Mouse (Mus musculus) heart, embryonic 10.5 days (tissue): ENCODE data around the gene Mink1. TPM values are rescaled to one million over a fixed set of nuclear protein-coding genes. Genes with fewer than 3 reads are reported as not detected.
"Not testable (repeated sequence)": the region's sequence is repeated elsewhere in the genome, so short reads cannot be mapped to it uniquely, and the experiment has no call there.

Experiments
- DNase-seq: peaks from one replicate; pipeline ENCODE4 v3.0.0-alpha.2; 2017; ENCODE audit warnings: low spot score
- H3K27ac ChIP-seq: fragments of 300-500 bp; sonication (generic); 2 replicates; pipeline ENCODE4 v1.5.1; 2016; ENCODE audit warnings: mild to moderate bottlenecking
- H3K27me3 ChIP-seq: fragments of 300-500 bp; sonication (generic); 2 replicates; pipeline ENCODE4 v1.6.1; 2016; ENCODE audit warnings: mild to moderate bottlenecking; ENCODE audit not compliant: poor library complexity, insufficient read depth, severe bottlenecking
- H3K36me3 ChIP-seq: fragments of 300-500 bp; sonication (generic); 2 replicates; pipeline ENCODE4 v1.6.1; 2016; ENCODE audit warnings: mild to moderate bottlenecking, moderate library complexity
- H3K4me1 ChIP-seq: fragments of 300-500 bp; sonication (generic); 2 replicates; pipeline ENCODE4 v1.6.1; 2016; ENCODE audit warnings: mild to moderate bottlenecking
- H3K4me3 ChIP-seq: fragments of 300-500 bp; sonication (generic); 2 replicates; pipeline ENCODE4 v1.5.1; 2016; ENCODE audit warnings: mild to moderate bottlenecking, moderate library complexity
- H3K9me3 ChIP-seq: fragments of 300-500 bp; sonication (generic); 2 replicates; pipeline ENCODE4 v1.6.1; 2016; ENCODE audit warnings: mild to moderate bottlenecking, moderate library complexity
- WGBS: fragments of 180-500 bp; shearing (Covaris S2); methylation state at CpG from one replicate; pipeline ENCODE4 v1.1.7; 2016; 5-methylcytosine and 5-hydroxymethylcytosine counted together
- polyA plus RNA-seq: library from polyadenylated mRNA; unstranded; fragments of >200 nt; fragmentation: Nextera tagmentation; extraction: Ambion mirVana; gene quantifications from 2 replicates; pipeline ENCODE4 v1.2.1, GENCODE M21; 2016

Mink1 gene
- 12.6 and 14.9 TPM in 2 replicates for polyA plus RNA-seq

- Histone ChIP-seq H3K4me3 (peak within 1 kb of the TSS; percentile 82), H3K4me1 (peaks cover 31% of the 10 kb centered on the region), H3K27me3 (no peaks in the 10 kb centered on the region), H3K27ac (peak within 1 kb of the TSS; percentile 93), H3K9me3 (no peaks in the 10 kb centered on the region), H3K36me3 (peaks cover 9% of the 10 kb centered on the region; the same call in 1 of the 2 replicates)
- peak; percentile 95 for DNase-seq
- 0% methylated on average over 54 of the region's 57 CpGs for WGBS
Observed at GRCm38 (mm10) chr11:70562287-70562994, at the start of gene Mink1. Mink1 (plus strand) TSS chr11:70562881.

- H3K4me1 ChIP-seq: peaks cover 8% of the 10 kb centered on the region
- WGBS: 60% methylated on average over 11 of the region's 11 CpGs
- DNase-seq: no peak
- no peak overlapping the region for H3K27ac ChIP-seq
- H3K4me3 ChIP-seq: no peak overlapping the region
- H3K36me3 ChIP-seq: no peaks in the 10 kb centered on the region
- H3K27me3 ChIP-seq: peaks cover 18% of the 10 kb centered on the region
- no peaks in the 10 kb centered on the region for H3K9me3 ChIP-seq
Observed at GRCm38 (mm10) chr11:70513520-70513919, 49.2 kb upstream of the Mink1 start.

- WGBS: 88% methylated on average over 7 of the region's 7 CpGs
- DNase-seq: no peak
- Histone ChIP-seq H3K27me3 (peaks cover 22% of the 10 kb centered on the region), H3K36me3 (no peaks in the 10 kb centered on the region), H3K27ac (no peak within 1 kb of the TSS), H3K9me3 (no peaks in the 10 kb centered on the region), H3K4me1 (peaks cover 8% of the 10 kb centered on the region), H3K4me3 (no peak within 1 kb of the TSS)
Observed at GRCm38 (mm10) chr11:70514288-70514687, 48.4 kb upstream of the Mink1 start, which contains the start of gene Vmo1. Vmo1 (minus strand) TSS chr11:70514616.

- WGBS: 30% methylated on average over 2 of the region's 2 CpGs
- DNase-seq: no peak
Observed at GRCm38 (mm10) chr11:70516352-70516751, 46.3 kb upstream of the Mink1 start.

GRCm38 (mm10) chr11:70518436-70518835, 44.2 kb upstream of the Mink1 start:
- H3K36me3 ChIP-seq: no peaks in the 10 kb centered on the region
- peaks cover 17% of the 10 kb centered on the region for H3K4me1 ChIP-seq
- no peaks in the 10 kb centered on the region for H3K9me3 ChIP-seq
- WGBS: 58% methylated on average over 1 of the region's 1 CpGs
- DNase-seq: no peak
- no peak overlapping the region for H3K27ac ChIP-seq
- H3K4me3 ChIP-seq: no peak overlapping the region
- peaks cover 17% of the 10 kb centered on the region; the same call in 1 of the 2 replicates for H3K27me3 ChIP-seq

More at GRCm38 (mm10) chr11:70516352-70516751, 46.3 kb upstream of the Mink1 start:
- no peak overlapping the region for H3K27ac ChIP-seq
- no peaks in the 10 kb centered on the region for H3K9me3 ChIP-seq
- peaks cover 22% of the 10 kb centered on the region; the same call in 1 of the 2 replicates for H3K27me3 ChIP-seq
- H3K4me1 ChIP-seq: peaks cover 17% of the 10 kb centered on the region
- no peaks in the 10 kb centered on the region for H3K36me3 ChIP-seq
- H3K4me3 ChIP-seq: no peak overlapping the region

GRCm38 (mm10) chr11:70518923-70519322, 43.8 kb upstream of the Mink1 start, which contains the start of gene Gltpd2:
Gltpd2 (plus strand) TSS chr11:70519196.
- DNase-seq: no peak
- Histone ChIP-seq H3K27ac (peak within 1 kb of the TSS; percentile 86), H3K27me3 (peaks cover 13% of the 10 kb centered on the region; the same call in 1 of the 2 replicates), H3K36me3 (no peaks in the 10 kb centered on the region), H3K4me1 (peaks cover 14% of the 10 kb centered on the region), H3K4me3 (peak within 1 kb of the TSS; percentile 53), H3K9me3 (no peaks in the 10 kb centered on the region)
- 78% methylated on average over 10 of the region's 10 CpGs for WGBS

GRCm38 (mm10) chr11:70520178-70520769, 42.4 kb upstream of the Mink1 start:
- WGBS: 5% methylated on average over 41 of the region's 41 CpGs
- H3K4me3 ChIP-seq: peak overlapping the region; percentile 53
- H3K36me3 ChIP-seq: no peaks in the 10 kb centered on the region
- H3K4me1 ChIP-seq: peaks cover 14% of the 10 kb centered on the region
- H3K27ac ChIP-seq: peak overlapping the region; percentile 86
- peaks cover 13% of the 10 kb centered on the region; the same call in 1 of the 2 replicates for H3K27me3 ChIP-seq
- DNase-seq: no peak
- no peaks in the 10 kb centered on the region for H3K9me3 ChIP-seq

GRCm38 (mm10) chr11:70523306-70523989, 39.2 kb upstream of the Mink1 start:
- DNase-seq: not testable (repeated sequence)

GRCm38 (mm10) chr11:70524782-70525181, 37.9 kb upstream of the Mink1 start:
- Histone ChIP-seq H3K9me3 (no peaks in the 10 kb centered on the region), H3K27ac (peak overlapping the region; percentile 69; the same call in 1 of the 2 replicates), H3K27me3 (peaks cover 2% of the 10 kb centered on the region; the same call in 1 of the 2 replicates), H3K4me3 (peak overlapping the region; percentile 89), H3K4me1 (peaks cover 19% of the 10 kb centered on the region), H3K36me3 (peaks cover 27% of the 10 kb centered on the region)
- DNase-seq: no peak
- 6% methylated on average over 8 of the region's 8 CpGs for WGBS

More at GRCm38 (mm10) chr11:70523306-70523989, 39.2 kb upstream of the Mink1 start:
- H3K4me3 ChIP-seq, H3K27ac ChIP-seq, H3K9me3 ChIP-seq: not testable (repeated sequence)
- H3K27me3 ChIP-seq: peaks cover 13% of the 10 kb centered on the region; the same call in 1 of the 2 replicates
- H3K36me3 ChIP-seq: peaks cover 25% of the 10 kb centered on the region
- WGBS: 85% methylated on average over 8 of the region's 8 CpGs
- H3K4me1 ChIP-seq: peaks cover 24% of the 10 kb centered on the region

GRCm38 (mm10) chr11:70525184-70525678, 37.5 kb upstream of the Mink1 start, which contains the start of gene Psmb6:
Psmb6 (plus strand) TSS chr11:70525367.
- no peaks in the 10 kb centered on the region for H3K9me3 ChIP-seq
- peak; percentile 99 for DNase-seq
- peaks cover 27% of the 10 kb centered on the region for H3K36me3 ChIP-seq
- 0% methylated on average over 25 of the region's 26 CpGs for WGBS
- peak within 1 kb of the TSS; percentile 89 for H3K4me3 ChIP-seq
- peak within 1 kb of the TSS; percentile 90 for H3K27ac ChIP-seq
- peaks cover 15% of the 10 kb centered on the region for H3K4me1 ChIP-seq
- no peaks in the 10 kb centered on the region for H3K27me3 ChIP-seq

- peaks cover 10% of the 10 kb centered on the region for H3K4me1 ChIP-seq
- no peak for DNase-seq
- H3K27me3 ChIP-seq: no peaks in the 10 kb centered on the region
- WGBS: 3% methylated on average over 12 of the region's 12 CpGs
- peaks cover 27% of the 10 kb centered on the region for H3K36me3 ChIP-seq
- peak overlapping the region; percentile 90 for H3K27ac ChIP-seq
- peak overlapping the region; percentile 89 for H3K4me3 ChIP-seq
- no peaks in the 10 kb centered on the region for H3K9me3 ChIP-seq
Observed at GRCm38 (mm10) chr11:70525726-70526125, 37.0 kb upstream of the Mink1 start.

- no peak for DNase-seq
- H3K9me3 ChIP-seq: no peaks in the 10 kb centered on the region
- H3K4me1 ChIP-seq: peaks cover 10% of the 10 kb centered on the region
- H3K4me3 ChIP-seq: peak overlapping the region; percentile 89
- peaks cover 27% of the 10 kb centered on the region for H3K36me3 ChIP-seq
- no peaks in the 10 kb centered on the region for H3K27me3 ChIP-seq
- peak overlapping the region; percentile 90; the same call in 1 of the 2 replicates for H3K27ac ChIP-seq
- WGBS: 88% methylated on average over 12 of the region's 12 CpGs
Observed at GRCm38 (mm10) chr11:70526211-70526610, 36.5 kb upstream of the Mink1 start.
